Mouse (Mus musculus): Measurements from ENCODE around the gene Shisa5.

The Shisa5 gene

DNA sequence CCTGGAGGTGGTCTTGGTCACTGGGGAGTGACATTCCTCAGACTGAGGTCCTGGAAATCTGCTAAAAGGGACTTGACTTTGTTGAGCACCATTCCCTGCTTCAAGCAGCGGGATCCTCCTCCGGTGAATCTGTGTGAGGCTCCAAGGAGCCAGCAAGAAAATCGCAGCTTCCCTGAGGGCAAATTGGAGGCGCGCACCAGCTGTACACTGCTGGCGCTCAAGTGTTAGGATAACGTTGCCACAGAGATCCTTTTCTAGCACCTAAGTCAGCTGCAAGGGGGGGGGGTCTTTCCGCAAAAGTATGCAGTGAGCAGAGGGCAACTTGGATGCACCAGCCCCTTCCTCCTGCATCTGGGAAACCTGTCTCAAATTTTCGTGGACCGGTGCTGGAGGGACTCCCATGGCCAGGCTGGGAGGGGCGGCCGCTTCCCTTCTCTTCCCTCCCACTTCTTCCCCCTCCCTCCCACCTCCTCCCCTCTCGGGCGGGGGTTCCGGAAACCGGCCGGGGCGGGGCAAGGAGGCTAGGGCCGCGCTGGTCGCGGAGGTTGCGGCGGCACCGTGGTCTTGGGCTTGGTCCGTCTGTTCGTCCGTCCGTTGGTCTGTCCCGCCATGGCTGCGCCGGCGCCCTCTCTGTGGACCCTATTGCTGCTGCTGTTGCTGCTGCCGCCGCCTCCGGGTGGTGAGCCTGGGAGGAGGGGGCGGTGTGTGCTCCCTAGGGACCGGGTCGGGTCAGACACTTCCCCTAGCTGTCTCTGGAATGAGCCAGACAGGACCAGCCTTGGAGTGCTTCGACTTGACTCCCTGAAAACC, at the start of gene Shisa5:
TSS of gene Shisa5 (plus strand) at position 480 of the 810 bp plus-strand sequence.
- no peak for DNase-seq (ENCODE audit: low spot score)

DNA sequence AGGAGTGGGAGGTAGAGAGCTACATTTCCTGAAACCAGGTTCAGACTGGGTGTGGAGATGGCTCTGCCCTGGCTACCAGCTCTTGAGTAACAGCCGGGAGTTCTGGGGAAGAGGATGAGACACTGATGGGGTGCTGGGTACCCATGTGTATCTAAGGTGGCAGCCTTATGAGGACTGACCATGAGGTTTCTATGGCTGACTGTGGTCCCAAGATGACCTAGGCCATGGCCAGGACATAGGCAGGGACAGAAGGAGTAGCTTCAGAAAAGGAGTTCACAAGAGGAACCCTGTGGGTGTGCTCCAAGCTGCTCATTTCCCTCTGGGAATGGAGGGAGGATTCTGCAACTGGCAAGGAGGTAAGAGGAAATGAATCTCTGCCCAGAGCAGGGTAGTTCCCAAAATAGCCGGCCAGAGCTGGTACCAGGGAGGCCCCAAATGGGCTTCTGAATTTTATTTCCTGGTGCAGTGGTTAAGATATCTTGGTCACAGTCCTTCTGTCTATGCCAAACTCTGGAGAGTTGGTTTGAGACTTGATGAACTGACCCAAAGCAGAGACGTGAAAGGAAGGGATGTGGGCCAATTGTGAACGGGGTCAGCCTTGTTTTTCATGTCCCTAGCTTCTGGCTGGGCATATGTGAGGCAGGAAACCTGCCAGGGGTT, 48.4 kb upstream of the Shisa5 start:
- no peak for DNase-seq (ENCODE audit: low spot score)

DNA sequence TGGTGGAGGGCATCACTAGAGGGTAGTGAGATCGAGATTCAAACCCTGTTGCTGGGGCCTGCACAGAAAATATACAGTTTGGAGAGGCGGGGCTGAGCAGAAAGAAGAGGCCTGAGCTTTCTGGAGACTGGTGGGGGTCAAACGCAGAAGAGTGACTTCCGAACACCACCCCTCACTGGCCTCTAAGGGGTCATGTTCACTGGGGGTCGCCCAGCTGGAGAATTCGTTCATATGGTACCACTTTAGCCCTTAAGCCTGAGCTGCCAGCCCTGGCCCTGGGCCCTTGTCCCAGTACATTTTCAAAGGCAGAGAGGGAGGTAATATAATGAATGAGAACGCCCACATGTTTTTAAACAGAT, 47.9 kb upstream of the Shisa5 start:
- DNase-seq (ENCODE audit: low spot score) = no peak

DNA sequence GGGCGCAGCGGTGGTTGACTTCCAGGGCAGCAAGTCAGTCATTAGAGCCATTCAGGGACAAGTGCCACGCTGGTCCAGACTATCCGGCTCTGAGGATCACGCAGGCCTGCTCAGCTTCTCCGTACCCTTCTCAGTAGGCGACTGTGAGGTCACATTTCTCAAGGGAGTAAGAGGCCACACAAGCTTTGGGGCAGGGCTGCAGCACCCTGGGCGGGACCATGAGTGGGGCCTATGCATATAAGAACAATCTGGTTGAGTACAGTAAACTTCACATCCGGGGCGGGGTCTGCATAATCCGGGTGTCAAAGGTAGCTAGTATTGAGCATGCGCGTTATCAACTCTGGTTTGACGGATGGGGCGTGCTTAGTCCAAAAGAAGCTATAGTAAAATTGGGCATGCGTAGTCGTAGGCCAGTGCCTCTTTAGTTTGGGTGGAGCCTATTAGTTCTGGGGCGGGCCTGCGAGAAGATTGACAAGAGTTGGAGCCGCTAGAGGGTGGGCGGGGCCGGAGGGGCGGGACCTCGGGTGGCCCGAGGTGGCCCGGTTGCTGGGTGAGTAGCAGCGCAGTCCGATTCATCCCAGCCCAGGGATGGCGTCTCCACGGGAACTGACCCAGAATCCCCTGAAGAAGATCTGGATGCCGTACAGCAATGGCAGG, 46.8 kb upstream of the Shisa5 start, which contains the start of gene Pfkfb4:
TSS of gene Pfkfb4 (plus strand) at position 351 of the 657 bp plus-strand sequence.
- peak; percentile 99 for DNase-seq (ENCODE audit: low spot score)

DNA sequence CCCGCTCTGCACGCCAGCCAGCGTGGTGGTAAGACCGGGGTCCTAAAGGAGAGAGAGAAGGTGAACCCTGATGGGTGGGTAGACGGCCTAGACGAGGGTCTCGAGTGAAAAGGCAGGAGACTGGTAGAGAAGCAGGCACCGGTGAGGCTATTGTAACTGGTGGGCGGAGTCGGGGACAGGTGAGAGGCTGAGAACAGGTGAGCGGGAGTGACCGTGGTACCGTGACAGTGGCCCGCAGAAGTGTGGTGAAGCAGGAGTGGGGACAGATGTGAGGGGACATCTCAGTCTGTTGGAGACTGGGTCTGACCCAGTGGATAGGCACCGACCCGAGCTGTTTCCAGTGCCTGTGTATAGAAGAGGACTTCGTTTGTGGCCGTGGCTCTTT, 46.3 kb upstream of the Shisa5 start:
- no peak for DNase-seq (ENCODE audit: low spot score)

DNA sequence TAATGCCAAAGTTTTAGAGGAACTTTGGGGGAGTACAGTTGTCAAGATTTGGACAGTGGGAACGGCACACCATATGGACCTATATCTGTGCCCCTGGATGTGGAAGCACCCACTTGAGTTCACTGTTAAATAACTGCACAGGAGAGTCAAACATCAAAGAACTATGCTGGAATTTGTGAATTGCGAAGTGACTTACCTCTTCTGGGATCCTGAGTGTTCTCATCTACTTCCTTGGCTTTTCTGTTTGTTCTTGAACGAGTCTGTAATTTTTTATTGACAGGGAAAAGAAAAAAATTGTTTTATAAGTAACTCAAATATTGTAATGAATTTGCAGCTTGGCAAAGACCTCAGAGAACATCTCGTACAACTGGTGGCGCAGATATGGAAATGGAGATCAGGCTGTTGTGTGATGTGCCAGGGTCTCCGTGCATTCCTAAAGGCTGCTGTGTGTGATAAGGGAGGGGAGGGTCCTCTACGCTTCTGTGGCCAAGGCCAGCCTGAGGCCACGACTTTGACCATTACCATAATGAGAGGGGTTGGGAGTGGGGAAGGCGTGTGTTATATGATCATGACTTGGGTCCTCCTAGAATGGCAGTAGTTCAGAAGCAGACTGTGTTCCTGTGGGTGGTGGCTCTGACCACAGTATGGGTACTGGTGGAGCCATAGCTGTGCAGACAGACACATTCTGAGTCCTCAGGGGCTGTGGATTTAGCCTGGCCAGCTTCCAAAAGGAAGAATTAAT, 45.6 kb upstream of the Shisa5 start:
- DNase-seq (ENCODE audit: low spot score) = no peak

DNA sequence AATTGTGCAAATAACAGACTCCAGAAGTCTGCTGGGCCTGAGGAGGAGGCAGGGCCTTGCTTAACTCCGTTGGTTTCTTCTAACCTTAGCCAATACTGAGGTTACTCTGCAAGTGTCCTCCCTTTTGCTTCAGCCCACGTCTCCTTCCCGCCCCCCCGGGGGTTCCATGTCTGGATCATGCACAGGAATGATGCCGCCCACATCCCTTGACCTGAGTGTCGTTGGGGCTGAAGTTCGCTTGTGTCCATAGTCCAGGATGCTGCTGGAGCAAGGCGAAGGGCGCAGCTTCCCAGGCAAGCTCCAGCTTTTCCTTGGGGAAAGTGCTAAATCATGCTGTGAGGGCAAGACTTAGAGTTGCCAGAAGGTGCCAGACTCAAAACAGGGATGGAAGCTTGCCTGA, 42.0 kb upstream of the Shisa5 start:
- DNase-seq (ENCODE audit: low spot score) = no peak

DNA sequence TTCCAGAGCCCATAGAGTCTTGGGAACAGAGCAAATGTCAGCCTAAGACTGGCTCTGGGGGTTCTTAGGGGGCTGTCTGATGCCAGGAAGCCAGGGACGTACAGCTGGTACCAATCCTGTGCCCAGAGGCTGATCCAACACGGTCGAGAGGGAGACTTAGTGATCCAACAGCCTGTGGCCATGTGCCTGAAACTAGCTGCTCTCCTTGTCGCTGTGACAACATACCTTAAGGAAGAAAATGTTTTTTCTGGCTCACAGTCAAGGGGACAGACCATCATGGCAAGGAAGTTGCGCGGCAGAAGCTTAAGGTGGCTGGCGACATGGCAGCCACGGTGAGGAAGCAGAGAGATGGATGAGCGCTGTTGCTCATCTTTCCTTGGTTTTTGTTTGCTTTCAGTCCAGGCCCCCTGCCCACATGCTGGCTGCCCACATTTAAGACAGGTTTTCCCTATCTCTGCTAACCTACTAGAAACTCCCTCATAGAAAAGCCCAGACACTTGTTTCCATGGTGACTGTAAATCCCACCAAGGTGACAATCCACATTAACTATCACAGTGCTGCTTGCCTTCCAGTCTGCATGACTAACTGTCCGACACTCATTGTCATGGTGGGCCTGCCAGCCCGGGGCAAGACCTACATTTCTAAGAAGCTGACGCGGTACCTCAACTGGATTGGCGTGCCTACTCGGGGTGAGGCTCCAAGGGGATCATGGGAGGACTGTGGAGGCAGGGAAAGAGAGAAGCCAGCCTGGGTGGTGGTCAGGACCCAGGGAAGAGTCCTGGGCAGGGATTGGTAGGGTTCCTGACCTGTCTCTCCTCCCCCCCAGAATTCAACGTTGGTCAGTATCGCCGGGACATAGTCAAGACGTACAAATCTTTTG, 39.8 kb upstream of the Shisa5 start:
- no peak for DNase-seq (ENCODE audit: low spot score)

DNA sequence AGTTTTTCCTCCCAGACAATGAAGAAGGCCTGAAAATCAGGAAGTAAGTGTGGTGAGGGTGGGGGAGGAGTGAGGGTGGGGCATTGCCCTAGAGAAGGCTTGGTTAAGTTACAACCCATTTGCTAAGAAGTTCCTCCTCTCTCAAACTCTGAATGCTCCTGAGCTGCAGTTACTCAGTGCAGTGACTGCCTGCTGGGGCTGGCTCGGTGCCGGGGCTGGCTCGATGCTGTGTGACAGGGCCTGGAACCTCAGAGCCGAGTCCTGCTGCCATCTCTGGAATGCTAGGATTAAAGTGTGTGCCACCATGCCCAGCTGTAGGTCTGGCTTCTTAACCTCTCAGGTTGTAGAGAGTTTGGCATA, 39.2 kb upstream of the Shisa5 start:
- DNase-seq (ENCODE audit: low spot score) = no peak

DNA sequence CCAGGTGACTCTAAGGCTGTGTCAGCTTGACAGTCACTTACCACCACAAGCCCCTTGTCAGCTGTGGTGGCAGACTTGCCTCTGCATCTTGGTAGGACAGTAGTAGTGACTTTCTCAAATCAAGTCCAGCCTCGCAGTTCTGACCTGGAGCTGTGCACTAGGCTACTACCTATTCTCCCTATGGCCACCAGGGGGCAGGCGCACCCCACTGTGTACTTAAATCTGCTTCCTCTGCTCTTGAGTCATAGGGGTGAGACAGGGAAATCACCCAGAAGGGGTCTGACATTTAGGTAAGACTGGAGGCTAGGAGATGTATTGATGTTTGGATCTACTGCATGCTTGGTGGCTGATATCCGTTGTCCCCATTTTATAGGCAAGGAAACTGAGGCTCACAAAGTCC, 37.6 kb upstream of the Shisa5 start:
- peak; percentile 67 for DNase-seq (ENCODE audit: low spot score)

DNA sequence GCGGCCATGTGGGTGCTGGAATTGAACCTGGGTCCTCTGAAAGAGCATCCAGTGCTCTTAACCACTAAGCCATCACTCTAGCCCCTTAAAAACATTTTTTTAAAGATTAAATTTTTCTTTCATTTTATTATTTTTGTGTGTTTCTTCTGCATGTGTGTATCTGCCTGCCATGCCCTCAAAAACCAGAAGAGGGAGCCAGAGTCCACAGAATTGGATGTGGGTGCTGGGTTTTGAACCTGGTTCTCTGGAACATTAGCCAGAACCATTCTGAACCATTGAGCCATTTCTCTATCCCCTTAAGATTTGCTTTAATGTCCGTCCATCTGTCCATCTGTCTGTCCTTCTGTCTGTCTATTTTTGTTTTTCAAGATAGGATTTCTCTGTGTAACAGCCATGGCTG, 35.2 kb upstream of the Shisa5 start:
- peak; percentile 62 for DNase-seq (ENCODE audit: low spot score)

DNA sequence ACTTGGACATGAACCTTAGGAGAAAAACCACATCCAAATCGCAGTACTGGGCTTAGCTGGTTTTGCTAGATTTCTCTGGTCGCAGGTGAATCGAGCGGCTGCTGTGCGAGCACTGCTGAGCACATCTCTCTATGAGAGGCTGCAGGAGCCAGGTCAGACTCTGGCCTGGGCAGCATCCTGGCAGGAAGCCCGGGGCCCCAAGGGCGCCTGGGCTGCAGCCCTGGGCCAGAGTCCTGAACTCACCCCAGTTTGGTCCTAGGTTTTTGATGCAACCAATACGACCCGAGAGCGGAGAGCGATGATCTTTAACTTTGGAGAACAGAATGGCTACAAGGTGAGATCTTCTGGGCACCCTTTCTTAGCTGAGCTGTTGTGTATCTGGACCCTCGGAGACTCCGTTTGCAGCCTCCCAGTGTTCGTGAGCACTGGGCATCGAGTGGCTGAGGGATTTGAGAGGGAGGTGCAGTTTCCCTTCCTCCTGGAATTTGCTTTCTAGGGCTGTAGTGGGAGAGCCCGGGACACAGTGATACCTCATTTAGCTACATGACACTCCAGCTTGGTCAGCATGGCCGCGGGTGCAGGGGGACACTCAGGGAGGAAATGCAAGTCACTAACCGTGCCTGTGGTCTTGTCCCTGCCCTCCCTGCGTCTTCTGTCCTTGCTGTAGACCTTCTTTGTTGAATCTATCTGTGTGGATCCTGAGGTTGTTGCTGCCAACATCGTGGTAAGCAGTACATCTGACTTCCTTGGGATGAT, 31.2 kb upstream of the Shisa5 start:
- no peak for DNase-seq (ENCODE audit: low spot score)

DNA sequence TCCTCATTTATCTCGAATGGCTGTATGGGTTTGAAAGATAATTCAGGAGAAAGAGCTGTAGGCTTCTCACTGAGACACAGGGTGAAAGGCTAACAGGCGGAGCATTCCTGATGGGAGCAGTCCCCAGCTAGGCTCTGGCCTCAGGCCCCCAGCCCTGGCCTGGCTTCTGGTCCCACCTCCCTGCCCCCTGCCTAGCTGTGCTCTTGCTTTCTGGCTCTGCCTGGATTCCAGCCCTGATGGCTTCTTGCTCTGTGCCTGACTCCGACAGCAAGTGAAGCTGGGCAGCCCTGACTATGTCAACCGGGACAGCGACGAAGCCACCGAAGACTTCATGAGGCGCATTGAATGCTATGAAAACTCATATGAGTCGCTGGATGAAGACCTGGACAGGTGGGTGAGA, 30.3 kb upstream of the Shisa5 start:
- DNase-seq (ENCODE audit: low spot score) = no peak

DNA sequence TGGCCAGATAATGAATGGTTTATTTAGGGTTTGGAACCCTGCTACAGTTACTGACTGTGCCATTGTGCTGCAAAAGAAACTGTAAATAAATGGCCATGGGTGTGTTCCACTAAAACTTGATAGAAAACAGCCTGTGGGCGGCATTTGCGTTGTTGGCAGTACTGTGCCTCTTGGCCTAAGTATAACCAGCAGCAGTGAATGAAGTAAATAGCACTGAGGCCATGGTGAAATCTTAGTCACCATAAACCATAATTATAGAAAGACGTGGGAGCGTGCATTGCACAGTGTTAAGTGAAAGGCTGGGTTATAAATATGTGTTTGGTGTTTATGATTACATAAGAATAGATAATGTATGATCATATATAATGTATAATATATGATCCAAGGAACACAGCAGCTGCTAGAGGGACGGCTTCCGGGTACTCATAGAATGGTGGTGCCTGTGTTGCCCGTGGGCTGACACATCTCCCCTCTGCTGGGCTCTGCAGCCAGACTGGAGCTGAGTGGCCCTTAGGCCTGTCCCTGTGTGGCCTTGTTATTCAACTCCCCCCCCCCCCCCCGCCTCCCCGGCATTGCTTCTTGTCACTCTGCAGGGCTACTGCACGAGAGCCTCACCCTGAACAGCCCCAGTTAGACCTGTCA, 29.2 kb upstream of the Shisa5 start:
- DNase-seq (ENCODE audit: low spot score) = no peak

DNA sequence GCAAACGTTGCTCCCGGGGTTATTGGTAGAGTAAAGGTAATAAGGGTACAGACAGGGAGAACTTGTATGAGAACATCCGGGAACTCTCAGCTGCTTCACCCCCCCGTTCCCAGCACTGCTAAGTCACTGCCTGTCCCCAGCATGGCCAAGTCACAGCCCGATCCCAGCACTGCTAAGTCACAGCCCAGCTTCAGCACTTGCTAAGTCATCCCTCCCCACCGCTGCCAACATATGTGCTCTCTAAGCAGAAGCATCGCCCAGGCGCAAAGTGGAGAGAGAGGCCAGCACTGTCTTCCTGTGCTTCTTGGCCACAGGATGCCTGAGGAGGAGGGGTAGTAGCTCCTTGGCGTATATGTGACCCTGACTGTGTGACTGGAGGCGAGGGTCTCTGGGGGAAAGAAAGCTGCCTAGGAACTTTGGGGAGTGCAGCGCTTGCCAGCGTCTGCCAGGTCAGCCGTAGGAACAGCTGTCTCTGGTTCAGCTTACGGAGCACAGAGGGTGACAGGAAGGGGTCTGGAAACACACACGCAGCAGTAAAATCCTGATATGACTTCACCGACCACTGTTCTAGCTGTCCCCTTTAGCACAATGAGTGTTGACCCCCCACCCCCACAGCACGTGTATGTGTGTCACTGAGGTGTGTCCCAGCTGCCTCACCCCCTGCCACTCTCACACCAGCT, 28.6 kb upstream of the Shisa5 start:
- no peak for DNase-seq (ENCODE audit: low spot score)

DNA sequence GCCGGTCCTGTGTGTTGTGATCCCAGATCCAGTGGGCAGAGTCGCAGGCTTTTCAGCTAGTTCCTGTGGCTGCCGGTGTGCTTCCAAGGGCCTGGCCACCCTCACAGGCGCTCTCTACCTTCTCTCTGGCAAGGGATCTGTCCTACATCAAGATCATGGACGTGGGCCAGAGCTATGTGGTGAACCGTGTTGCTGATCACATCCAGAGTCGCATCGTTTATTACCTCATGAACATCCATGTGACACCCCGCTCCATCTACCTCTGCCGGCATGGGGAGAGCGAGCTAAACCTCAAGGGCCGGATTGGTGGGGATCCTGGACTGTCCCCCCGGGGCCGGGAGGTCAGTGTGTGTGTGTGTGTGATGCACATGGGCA, 28.1 kb upstream of the Shisa5 start:
- DNase-seq (ENCODE audit: low spot score) = no peak

DNA sequence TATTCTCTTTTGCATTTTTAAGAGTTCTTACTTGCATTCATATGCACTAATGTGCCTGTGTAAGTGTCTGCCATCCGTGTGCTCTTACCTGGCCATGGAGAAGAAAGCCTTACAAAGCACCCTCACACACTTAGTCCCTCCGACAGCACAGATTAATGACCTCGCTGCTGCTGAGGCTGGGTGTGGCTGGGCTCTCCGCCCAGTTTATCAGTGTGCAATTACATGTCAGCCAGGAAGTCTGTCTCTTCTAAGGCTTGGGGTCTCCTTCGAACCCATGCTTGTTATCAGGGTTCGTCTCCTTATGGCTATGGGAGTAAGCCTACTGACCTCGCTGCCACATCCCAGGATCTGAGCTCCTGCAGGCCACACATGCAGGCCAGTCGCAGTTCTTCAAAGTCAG, 23.0 kb upstream of the Shisa5 start:
- no peak for DNase-seq (ENCODE audit: low spot score)

DNA sequence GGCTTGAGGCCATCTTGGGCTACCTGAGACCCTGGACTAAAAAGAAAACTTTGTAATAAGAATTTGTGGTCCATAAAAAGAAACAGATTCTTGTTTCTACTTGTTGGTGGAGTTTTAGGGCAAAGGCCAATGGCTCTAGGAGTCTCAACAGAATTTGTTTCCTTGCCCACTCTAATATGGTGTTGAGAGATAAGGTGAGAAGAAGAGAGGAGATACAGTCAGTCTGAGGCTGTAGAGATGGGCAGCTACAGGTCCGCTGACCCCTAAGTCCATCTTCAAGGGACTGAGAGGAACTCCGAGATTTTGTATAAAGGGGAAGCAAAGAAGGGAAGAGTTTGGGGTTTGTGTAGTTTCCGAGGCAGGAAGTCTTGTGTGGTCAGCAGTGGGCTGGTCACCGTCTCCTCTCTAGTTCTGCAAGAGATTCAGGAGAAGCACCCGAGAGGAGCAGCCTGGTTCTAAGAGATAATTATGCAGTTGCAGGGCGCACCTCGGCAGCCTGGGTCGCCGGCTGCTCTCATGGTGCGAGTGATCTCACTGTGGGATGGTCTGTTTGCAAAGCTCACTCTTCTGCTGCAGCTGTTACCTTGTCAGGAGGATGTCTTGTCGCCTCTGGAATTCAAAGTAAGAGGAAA, 21.3 kb upstream of the Shisa5 start:
- DNase-seq (ENCODE audit: low spot score) = peak; percentile 51

DNA sequence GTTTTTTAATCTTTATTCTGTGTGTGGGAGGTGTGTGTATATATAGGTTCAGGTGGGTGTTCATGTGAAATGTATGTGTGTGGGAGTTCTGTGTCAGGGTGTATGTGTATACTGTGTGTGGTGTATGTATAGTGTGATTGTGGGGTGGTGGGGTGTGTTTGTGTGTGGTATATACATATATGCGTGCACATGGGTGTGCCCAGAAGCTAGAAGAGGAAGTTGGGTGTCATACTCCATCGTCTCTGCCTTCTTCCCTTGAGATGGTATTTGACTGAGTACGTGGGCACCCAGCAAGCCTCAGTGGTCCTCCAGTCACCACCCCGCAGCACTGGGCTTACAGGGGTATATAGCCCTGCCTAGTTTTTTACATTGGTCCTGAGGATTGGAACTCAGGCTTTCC, 16.9 kb upstream of the Shisa5 start:
- DNase-seq (ENCODE audit: low spot score) = no peak

Measured in c-Kit-positive CD71-positive TER-119-positive erythroid progenitor cells, embryonic 14.5 days (primary cell).